Mouse (Mus musculus) lung, embryonic 14.5 days (tissue): ENCODE measurements around the gene Zfp853. TPM values are rescaled to one million over a fixed set of nuclear protein-coding genes. Genes with fewer than 3 reads are reported as not detected.

ENCODE experiments used
- ATAC-seq: fragments of 200-750 bp; cut with Nextera tagmentation; 2 replicates; pipeline ENCODE4 v1.8.0; 2017; ENCODE audit warnings: mild to moderate bottlenecking, moderate TSS enrichment, moderate library complexity; ENCODE audit not compliant: insufficient read depth
- DNase-seq: peaks from one replicate; pipeline ENCODE4 v3.0.0-alpha.2; 2015
- H3K27ac ChIP-seq: fragments of 300-500 bp; sonication (generic); 2 replicates; pipeline ENCODE4 v1.5.1; 2014; ENCODE audit warnings: low read depth, mild to moderate bottlenecking, moderate library complexity
- H3K27me3 ChIP-seq: fragments of 300-500 bp; sonication (generic); 2 replicates; pipeline ENCODE4 v1.6.1; 2014; ENCODE audit warnings: low read length, control low read depth; ENCODE audit not compliant: insufficient read depth
- H3K36me3 ChIP-seq: fragments of 300-500 bp; sonication (generic); 2 replicates; pipeline ENCODE4 v1.6.1; 2014; ENCODE audit warnings: control low read depth; ENCODE audit not compliant: insufficient read depth
- H3K4me1 ChIP-seq: fragments of 300-500 bp; sonication (generic); 2 replicates; pipeline ENCODE4 v1.6.1; 2014; ENCODE audit warnings: antibody characterized with exemption, control low read depth; ENCODE audit not compliant: insufficient read depth
- H3K4me2 ChIP-seq: fragments of 300-500 bp; sonication (generic); 2 replicates; pipeline ENCODE4 v1.6.1; 2014; ENCODE audit warnings: mild to moderate bottlenecking
- H3K4me3 ChIP-seq: fragments of 300-500 bp; sonication (generic); 2 replicates; pipeline ENCODE4 v1.5.1; 2014; ENCODE audit warnings: low read depth, low read length
- H3K9ac ChIP-seq: fragments of 300-500 bp; sonication (generic); 2 replicates; pipeline ENCODE4 v1.6.1; 2014
- H3K9me3 ChIP-seq: fragments of 300-500 bp; sonication (generic); 2 replicates; pipeline ENCODE4 v1.6.1; 2016; ENCODE audit warnings: low read depth, low read length, control low read depth
- CTCF ChIP-seq: IDR thresholded peaks from 2 replicates; pipeline ENCODE4 v1.5.1; 2016; ENCODE audit warnings: antibody characterized with exemption, low read depth
- WGBS: fragments of 180-500 bp; shearing (Covaris S2); extraction: QIAGEN DNeasy Blood & Tissue Kit; methylation state at CpG from one replicate; pipeline ENCODE4 v1.1.7; 2014; 5-methylcytosine and 5-hydroxymethylcytosine counted together
- polyA plus RNA-seq: library from polyadenylated mRNA; unstranded; fragments of >200 nt; fragmentation: Nextera tagmentation; extraction: Ambion mirVana; gene quantifications from 2 replicates; pipeline ENCODE4 v1.2.1, GENCODE M21; 2014

Zfp853 gene
- not detected in 2 replicates for polyA plus RNA-seq

GRCm38 (mm10) chr5:143293404-143293803 is at the start of gene Zfp853:
TSS of gene Zfp853 (minus strand) at chr5:143293623.
- H3K27me3 ChIP-seq, result peaks cover 62% of the 10 kb centered on the region

GRCm38 (mm10) chr5:143339603-143340002 is 46.2 kb upstream of the Zfp853 start:
- Histone ChIP-seq H3K4me3 (no peak overlapping the region), H3K9me3 (no peaks in the 10 kb centered on the region), H3K4me1 (no peaks in the 10 kb centered on the region), H3K27me3 (no peaks in the 10 kb centered on the region), H3K27ac (no peak overlapping the region), H3K4me2 (no peak overlapping the region), H3K36me3 (no peaks in the 10 kb centered on the region), H3K9ac (no peak overlapping the region)
- 39% methylated on average over 6 of the region's 6 CpGs for WGBS
- TF ChIP-seq CTCF, result no peak
- no peak for DNase-seq
- no peak for ATAC-seq

More at GRCm38 (mm10) chr5:143293404-143293803, at the start of gene Zfp853:
- WGBS, result 4% methylated on average over 31 of the region's 38 CpGs
- peaks cover 8% of the 10 kb centered on the region; the same call in 1 of the 2 replicates for H3K4me1 ChIP-seq
- H3K9ac ChIP-seq, result peak within 1 kb of the TSS; percentile 50
- H3K4me3 ChIP-seq, result peak within 1 kb of the TSS; percentile 47
- H3K36me3 ChIP-seq, result no peaks in the 10 kb centered on the region
- no peak for TF ChIP-seq CTCF
- DNase-seq, result no peak
- H3K27ac ChIP-seq, result no peak within 1 kb of the TSS
- H3K4me2 ChIP-seq, result peak within 1 kb of the TSS; percentile 94
- H3K9me3 ChIP-seq, result no peaks in the 10 kb centered on the region
- no peak; the same call in 1 of the 2 replicates for ATAC-seq

GRCm38 (mm10) chr5:143336559-143336958 is 43.1 kb upstream of the Zfp853 start:
- H3K4me1 ChIP-seq, result no peaks in the 10 kb centered on the region
- no peak for ATAC-seq
- no peaks in the 10 kb centered on the region for H3K27me3 ChIP-seq
- no peak overlapping the region for H3K4me3 ChIP-seq
- H3K36me3 ChIP-seq, result no peaks in the 10 kb centered on the region
- 56% methylated on average over 6 of the region's 6 CpGs for WGBS
- TF ChIP-seq CTCF, result no peak
- no peak overlapping the region for H3K27ac ChIP-seq
- H3K4me2 ChIP-seq, result no peak overlapping the region
- H3K9me3 ChIP-seq, result no peaks in the 10 kb centered on the region
- DNase-seq, result peak; percentile 26
- no peak overlapping the region for H3K9ac ChIP-seq

- ATAC-seq (no peak), DNase-seq (no peak)
- H3K9me3 ChIP-seq, result no peaks in the 10 kb centered on the region
- H3K9ac ChIP-seq, result no peak overlapping the region
- no peak overlapping the region for H3K4me3 ChIP-seq
- H3K4me2 ChIP-seq, result no peak overlapping the region
- 0 out of 2 replicates have a peak, but pooled peaks cover 1% of the 10 kb centered on the region for H3K4me1 ChIP-seq
- WGBS, result 70% methylated on average over 7 of the region's 7 CpGs
- H3K27me3 ChIP-seq, result no peaks in the 10 kb centered on the region
- no peak for TF ChIP-seq CTCF
- no peaks in the 10 kb centered on the region for H3K36me3 ChIP-seq
- no peak overlapping the region for H3K27ac ChIP-seq
Measured at GRCm38 (mm10) chr5:143335089-143335460, 41.7 kb upstream of the Zfp853 start.

GRCm38 (mm10) chr5:143334418-143335088 is 41.1 kb upstream of the Zfp853 start:
- TF ChIP-seq CTCF, result no peak
- no peak overlapping the region for H3K4me2 ChIP-seq
- H3K4me1 ChIP-seq, result 0 out of 2 replicates have a peak, but pooled peaks cover 5% of the 10 kb centered on the region
- no peak overlapping the region for H3K27ac ChIP-seq
- DNase-seq, result no peak
- H3K36me3 ChIP-seq, result no peaks in the 10 kb centered on the region
- no peak overlapping the region for H3K4me3 ChIP-seq
- no peak overlapping the region for H3K9ac ChIP-seq
- H3K27me3 ChIP-seq, result no peaks in the 10 kb centered on the region
- WGBS, result 65% methylated on average over 14 of the region's 14 CpGs
- no peaks in the 10 kb centered on the region for H3K9me3 ChIP-seq
- ATAC-seq, result no peak

- Histone ChIP-seq H3K4me1 (0 out of 2 replicates have a peak, but pooled peaks cover 5% of the 10 kb centered on the region), H3K36me3 (no peaks in the 10 kb centered on the region), H3K4me2 (no peak overlapping the region), H3K9ac (no peak overlapping the region), H3K27ac (no peak overlapping the region), H3K4me3 (no peak overlapping the region), H3K27me3 (no peaks in the 10 kb centered on the region), H3K9me3 (no peaks in the 10 kb centered on the region)
- DNase-seq (peak; percentile 88), ATAC-seq (no peak)
- 16% methylated on average over 5 of the region's 5 CpGs for WGBS
- TF ChIP-seq CTCF, result peak; percentile 78
Measured at GRCm38 (mm10) chr5:143333872-143334271, 40.4 kb upstream of the Zfp853 start.

- Histone ChIP-seq H3K4me3 (peak within 1 kb of the TSS; percentile 95), H3K27ac (peak within 1 kb of the TSS; percentile 69; the same call in 1 of the 2 replicates), H3K9ac (peak within 1 kb of the TSS; percentile 90), H3K4me1 (0 out of 2 replicates have a peak, but pooled peaks cover 5% of the 10 kb centered on the region), H3K9me3 (no peaks in the 10 kb centered on the region), H3K27me3 (no peaks in the 10 kb centered on the region), H3K4me2 (peak within 1 kb of the TSS; percentile 82), H3K36me3 (peaks cover 34% of the 10 kb centered on the region)
- DNase-seq, result peak; percentile 98
- TF ChIP-seq CTCF, result no peak
- peak; percentile 77 for ATAC-seq
- WGBS, result under 1% methylated on average over 57 of the region's 57 CpGs
Measured at GRCm38 (mm10) chr5:143328690-143329495, 35.5 kb upstream of the Zfp853 start, which contains the start of gene Zdhhc4. TSS of gene Zdhhc4 (minus strand) at chr5:143329256.
